Mouse (Mus musculus): ENCODE measurements around the gene Tm2d3.

DNA sequence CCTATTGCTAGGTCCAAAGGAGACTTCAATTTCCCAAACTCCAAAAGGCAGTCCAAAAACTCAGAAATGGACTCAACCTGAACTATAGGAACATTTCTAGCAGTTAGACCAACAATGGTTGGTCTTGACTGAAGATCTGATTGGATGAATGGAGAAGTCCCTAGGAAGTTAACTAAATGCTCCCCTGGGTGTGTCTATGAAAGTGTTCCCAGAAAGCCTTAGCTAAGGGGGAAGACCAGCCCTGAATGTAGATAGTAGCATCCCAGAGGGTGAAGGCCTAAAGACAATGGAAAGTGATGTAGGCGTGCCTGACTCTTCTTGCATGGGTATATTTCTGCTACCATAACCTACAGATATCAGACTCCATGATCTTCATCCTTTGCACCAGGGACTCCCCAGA is 17.5 kb downstream of the Tm2d3 start:
- TF ChIP-seq POLR2A (IDR thresholded peaks at IDR 0.05; ENCODE audit: insufficient read depth, low read depth, low read length) (no peak), CTCF (IDR thresholded peaks at IDR 0.05) (no peak)

All from heart, adult 2 months (tissue).